Mouse (Mus musculus) embryo, embryonic 10.5 days (tissue): Measurements from ENCODE around the gene Coa3.
A peak's percentile ranks its signal among the peaks of the same experiment; 100 is the strongest.

ENCODE experiments used
- DNase-seq: peaks from one replicate; pipeline ENCODE4 v3.0.0-alpha.2; 2015; ENCODE audit warnings: low spot score

Coa3 gene

DNA sequence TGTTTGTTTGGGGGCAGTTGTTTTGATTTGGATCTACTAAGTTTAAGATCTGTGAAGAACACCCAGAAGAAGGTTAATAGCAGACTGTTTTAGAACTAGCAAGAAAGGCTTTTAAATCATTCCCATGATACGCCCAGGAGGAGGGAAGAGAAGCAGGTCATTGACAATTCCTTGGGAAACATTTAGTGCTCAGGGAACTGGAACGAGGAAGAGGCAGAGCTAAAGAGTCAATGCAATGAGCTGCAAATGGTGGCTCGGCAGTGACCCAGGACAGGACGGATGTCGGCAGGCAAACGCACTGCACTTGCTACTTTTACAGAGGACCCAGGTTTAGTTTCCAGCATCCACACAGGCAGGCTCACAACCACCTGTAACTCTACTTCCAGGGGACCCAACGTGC lies 1.9 kb upstream of the Coa3 start:
- DNase-seq = no peak

GRCm38 (mm10) chr11:101279193-101279569 lies 267 bp upstream of the Coa3 start:
- DNase-seq = no peak

GRCm38 (mm10) chr11:101277381-101278222 lies 1.3 kb downstream of the Coa3 start:
- DNase-seq = no peak

GRCm38 (mm10) chr11:101276319-101277070 lies 2.4 kb downstream of the Coa3 start:
- no peak for DNase-seq

DNA sequence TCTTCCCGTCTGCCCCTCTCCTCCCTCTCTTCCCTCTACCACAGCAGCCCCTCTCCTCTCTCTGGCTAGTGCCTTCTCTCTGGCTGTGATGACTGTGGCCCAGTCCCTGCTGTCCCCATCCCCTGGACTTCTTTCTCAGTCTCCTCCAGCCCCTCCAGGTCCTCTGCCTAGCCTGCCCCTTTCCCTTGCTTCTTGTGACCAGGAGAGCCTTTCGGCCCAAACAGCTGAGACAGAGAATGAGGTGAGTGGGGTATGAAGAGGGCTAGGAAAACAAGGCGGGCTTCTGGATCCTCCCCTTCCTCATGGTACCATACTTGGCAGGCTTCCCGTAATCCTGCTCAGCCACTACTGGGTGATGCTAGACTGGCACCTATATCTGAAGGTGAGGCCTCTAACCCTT lies 3.6 kb downstream of the Coa3 start:
- no peak for DNase-seq

DNA sequence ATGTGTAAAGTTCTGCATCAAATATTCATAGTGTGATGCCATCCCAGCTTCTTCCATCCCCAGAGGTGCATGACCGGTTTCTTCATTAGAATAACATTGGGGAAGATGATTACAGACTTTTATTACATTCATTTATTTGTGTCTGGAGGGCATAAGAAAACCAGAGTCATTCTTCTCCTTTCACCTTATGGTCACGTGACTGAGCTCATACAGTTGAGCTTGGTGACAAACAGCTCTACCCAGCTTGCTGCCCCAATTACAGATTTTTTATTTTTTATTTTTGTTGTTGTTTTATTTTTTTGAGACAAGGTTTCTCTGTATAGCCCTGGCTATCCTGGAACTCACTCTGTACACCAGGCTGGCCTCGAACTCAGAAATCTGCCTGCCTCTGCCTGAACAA lies 6.5 kb downstream of the Coa3 start:
- DNase-seq = no peak

GRCm38 (mm10) chr11:101269577-101270116 lies 9.3 kb downstream of the Coa3 start:
- DNase-seq = peak; percentile 62

GRCm38 (mm10) chr11:101265906-101266305 lies 13.0 kb downstream of the Coa3 start:
- no peak for DNase-seq

DNA sequence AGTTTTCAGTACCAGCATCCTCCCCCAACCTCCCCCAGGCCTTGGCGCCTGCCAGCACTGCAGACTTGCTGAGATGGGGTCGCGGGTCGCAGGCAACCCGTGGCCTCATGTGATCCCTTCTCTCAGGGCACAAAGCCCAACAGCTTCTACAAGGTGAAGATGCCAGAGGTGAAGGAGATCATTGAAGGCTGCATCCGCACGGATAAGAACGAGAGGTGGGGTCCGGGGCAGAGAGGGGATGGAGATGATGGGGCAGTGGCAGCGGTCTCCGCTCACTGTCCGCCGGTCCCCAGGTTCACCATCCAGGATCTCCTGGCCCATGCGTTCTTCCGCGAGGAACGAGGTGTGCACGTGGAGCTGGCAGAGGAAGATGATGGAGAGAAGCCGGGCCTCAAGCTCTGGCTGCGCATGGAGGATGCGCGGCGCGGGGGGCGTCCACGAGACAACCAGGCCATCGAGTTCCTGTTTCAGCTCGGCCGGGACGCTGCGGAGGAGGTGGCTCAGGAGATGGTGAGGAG lies 13.9 kb downstream of the Coa3 start:
- DNase-seq = peak; percentile 64

DNA sequence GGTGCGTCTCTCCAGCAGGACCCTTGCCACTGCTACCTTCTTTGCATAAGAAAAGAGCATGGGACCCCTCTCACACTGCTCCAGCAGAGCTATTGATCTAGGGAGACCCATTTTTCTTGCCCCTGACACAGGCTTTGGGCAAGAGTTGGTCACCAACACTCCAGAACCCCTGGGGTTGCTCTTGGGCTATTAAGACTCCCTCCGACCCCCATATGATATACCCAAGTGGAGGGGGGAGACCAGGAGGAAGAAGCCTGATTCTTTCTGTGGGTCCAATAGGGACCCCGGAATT lies 15.0 kb downstream of the Coa3 start:
- DNase-seq = peak; percentile 50

GRCm38 (mm10) chr11:101263138-101263988 lies 15.6 kb downstream of the Coa3 start:
- DNase-seq = peak; percentile 47

DNA sequence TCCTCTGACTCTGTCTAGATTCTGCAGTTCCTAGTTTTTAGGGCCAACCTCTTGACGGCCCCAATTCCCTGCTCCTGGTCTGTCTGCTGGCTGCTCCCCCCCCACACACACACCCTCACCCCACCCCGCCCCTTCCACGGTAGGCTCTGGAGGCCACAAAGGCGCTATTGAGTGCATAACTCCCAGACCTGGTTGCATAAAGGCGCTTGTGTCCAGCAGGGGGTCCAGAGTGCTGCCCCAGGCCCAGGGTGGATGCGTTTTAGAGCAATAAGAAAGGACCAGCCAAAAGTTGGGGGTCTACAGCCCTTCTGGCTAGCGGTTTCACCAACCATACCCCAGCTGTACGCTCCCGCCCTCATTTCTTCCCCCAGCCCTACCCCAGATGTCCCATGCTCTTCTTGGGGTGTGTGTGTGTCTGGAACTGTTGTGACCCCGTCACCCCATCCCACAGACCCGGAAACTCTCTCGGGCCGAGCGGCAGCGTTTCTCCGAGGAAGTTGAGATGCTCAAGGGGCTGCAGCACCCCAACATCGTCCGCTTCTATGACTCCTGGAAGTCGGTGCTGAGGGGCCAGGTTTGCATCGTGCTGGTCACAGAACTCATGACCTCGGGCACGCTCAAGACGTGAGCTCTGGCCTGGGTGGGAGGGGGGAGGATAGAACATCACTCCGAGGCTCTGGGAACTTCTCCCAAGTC lies 16.5 kb downstream of the Coa3 start:
- DNase-seq = peak; percentile 56

- no peak for DNase-seq
These were observed 18.0 kb downstream of the Coa3 start for GRCm38 (mm10) chr11:101260826-101261380.

GRCm38 (mm10) chr11:101259948-101260825 lies 18.7 kb downstream of the Coa3 start, which contains the start of gene Wnk4:
Gene Wnk4, plus strand, starts transcription at chr11:101260567.
- peak; percentile 74 for DNase-seq

DNA sequence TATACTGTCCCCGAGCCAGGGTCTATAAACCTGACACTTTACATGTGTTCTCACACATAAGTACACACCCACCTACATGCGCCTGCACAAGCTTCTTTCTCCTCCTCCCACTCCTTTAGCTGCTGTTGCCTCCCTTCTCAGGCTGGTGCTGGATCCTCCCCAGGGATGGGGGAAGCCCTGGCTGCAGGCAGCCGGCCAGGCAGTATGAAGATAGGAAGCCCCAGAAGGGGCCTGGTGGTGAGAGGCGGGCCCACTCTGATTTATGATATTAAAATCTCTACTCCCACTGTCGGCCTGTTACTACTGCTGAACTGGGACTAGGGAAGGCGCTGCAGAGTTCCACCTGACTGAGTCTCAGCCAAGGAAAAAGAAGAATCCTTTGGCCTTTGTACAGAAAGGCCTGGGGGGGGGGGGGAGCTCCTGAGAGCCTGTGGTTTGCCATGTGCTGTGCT lies 19.6 kb downstream of the Coa3 start:
- DNase-seq = no peak

DNA sequence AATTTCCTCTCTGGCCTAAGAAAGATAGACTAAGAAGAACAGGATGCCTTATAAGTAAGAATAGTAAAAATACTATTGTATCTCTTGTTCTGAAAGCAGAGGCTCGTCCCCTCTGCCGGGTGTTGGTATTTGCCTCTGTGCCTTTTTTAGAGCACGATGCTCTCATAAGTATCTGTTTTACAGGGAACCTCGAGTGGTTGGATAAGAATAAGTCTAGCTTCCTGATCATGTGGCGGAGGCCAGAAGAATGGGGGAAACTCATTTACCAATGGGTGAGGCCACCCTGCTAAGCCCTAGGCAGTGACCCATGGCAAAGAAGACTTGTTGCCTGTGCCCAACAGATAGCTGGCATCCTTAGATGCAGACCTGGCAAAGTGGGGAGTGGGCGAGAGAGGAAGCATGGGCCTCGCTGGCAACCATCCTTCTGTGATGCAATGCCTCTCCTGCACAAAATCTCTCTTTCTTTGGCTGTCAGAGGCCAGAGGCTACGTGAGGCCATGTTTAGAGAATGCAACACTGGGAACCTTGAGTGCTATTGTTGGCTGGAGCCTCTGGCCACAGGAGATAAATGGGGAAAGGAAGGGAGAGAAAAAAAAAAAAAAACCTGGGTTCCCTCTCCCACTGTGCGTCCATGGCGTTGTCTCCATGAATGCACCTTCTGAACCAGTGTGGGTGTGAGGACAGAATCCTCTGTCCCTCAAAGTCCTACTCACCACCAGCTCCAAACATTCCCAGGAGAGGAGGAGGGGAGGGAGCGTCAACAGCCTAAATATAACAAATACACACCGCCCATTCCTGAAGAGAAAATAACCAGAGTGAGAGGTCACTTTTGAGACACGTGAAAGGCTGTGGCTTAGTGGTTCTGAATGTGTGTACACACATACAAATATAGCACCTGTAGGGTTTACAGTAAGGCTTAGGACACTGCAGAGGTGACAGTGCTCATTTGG lies 22.8 kb downstream of the Coa3 start:
- no peak for DNase-seq

DNA sequence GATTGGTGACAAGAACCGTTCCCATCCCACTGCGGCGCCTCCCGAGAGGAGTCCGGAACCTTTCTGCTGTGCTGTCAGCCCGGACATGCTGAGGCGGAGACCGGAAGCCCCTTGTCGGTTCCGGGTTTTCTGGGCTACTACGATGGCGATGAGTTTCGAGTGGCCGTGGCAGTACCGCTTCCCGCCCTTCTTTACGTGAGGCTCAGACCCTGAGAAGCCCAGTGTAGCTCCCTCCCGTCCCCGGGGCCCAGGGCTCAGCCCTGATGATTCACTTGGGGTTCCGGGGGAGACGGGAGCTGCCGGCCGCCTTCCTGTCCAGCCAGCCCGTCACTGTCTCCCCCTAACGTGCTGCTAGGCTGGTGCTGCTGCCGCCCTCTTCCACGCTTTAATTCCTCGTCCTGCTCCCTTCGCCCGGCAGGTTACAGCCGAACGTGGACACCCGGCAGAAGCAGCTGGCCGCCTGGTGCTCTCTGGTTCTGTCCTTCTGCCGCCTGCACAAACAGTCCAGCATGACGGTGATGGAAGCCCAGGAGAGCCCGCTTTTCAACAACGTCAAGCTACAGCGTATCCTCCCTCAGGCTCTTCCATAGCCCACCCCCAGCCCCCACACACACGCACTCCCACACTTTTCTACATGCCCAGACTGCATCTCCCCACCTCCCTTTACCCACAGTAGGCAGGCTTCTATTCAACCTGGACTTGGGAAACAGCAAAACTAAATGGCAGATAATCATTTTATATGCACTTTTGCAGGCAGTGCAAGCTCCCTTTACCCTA lies 25.1 kb downstream of the Coa3 start, which contains the start of gene Vps25:
Gene Vps25, plus strand, starts transcription at position 95 of the 777 bp plus-strand sequence.
- DNase-seq = peak; percentile 92

- peak; percentile 48 for DNase-seq
These were observed 26.0 kb downstream of the Coa3 start for GRCm38 (mm10) chr11:101252941-101253340.
